Mouse (Mus musculus) heart, embryonic 14.5 days (tissue): ENCODE data around the gene Nanos3. TPM values are rescaled to one million over a fixed set of nuclear protein-coding genes. Genes with fewer than 3 reads are reported as not detected.

Experiments used
- ATAC-seq: fragments of 200-750 bp; cut with Nextera tagmentation; 2 replicates; pipeline ENCODE4 v1.8.0; 2017; ENCODE audit warnings: low read depth, moderate TSS enrichment; ENCODE audit not compliant: insufficient number of reproducible peaks, insufficient read depth, low FRiP score
- H3K27ac ChIP-seq, 2 experiments: fragments of 200-500 bp in 1 of 2; fragments of 300-500 bp in 1 of 2; sonication (generic) in 1 of 2; replicated peaks in 1 of 2; 2 replicates each; pipeline ENCODE4 v1.5.1; 2012 to 2014; ENCODE audit warnings: low read depth in 2 of 2, low read length in 2 of 2, control low read depth in 1 of 2, mild to moderate bottlenecking in 1 of 2, mixed read lengths in 1 of 2; ENCODE audit not compliant: control insufficient read depth in 1 of 2, insufficient read depth in 1 of 2
- H3K27me3 ChIP-seq: fragments of 300-500 bp; sonication (generic); 2 replicates; pipeline ENCODE4 v1.6.1; 2014; ENCODE audit warnings: mild to moderate bottlenecking, low read length, control low read depth; ENCODE audit not compliant: control insufficient read depth, insufficient read depth
- H3K36me3 ChIP-seq: fragments of 300-500 bp; sonication (generic); 2 replicates; pipeline ENCODE4 v1.6.1; 2014; ENCODE audit warnings: mild to moderate bottlenecking, control low read depth, low read length, mixed read lengths; ENCODE audit not compliant: control insufficient read depth, insufficient read depth
- H3K4me1 ChIP-seq, 2 experiments: fragments of 200-500 bp in 1 of 2; fragments of 300-500 bp in 1 of 2; sonication (generic) in 1 of 2; 2 replicates each; pipeline ENCODE4 v1.6.1; 2012 to 2014; ENCODE audit warnings: low read length in 2 of 2, control low read depth in 1 of 2, mixed read lengths in 1 of 2; ENCODE audit not compliant: control insufficient read depth in 2 of 2, insufficient read depth in 2 of 2
- H3K4me2 ChIP-seq: fragments of 300-500 bp; sonication (generic); 2 replicates; pipeline ENCODE4 v1.6.1; 2014; ENCODE audit warnings: mild to moderate bottlenecking, low read length
- H3K4me3 ChIP-seq, 2 experiments: fragments of 200-500 bp in 1 of 2; fragments of 300-500 bp in 1 of 2; sonication (generic) in 1 of 2; 2 replicates each; pipeline ENCODE4 v1.5.1; 2012 to 2014; ENCODE audit warnings: low read length in 2 of 2, mild to moderate bottlenecking in 2 of 2, control low read depth in 1 of 2, low read depth in 1 of 2, moderate library complexity in 1 of 2; ENCODE audit not compliant: control insufficient read depth in 1 of 2, insufficient read depth in 1 of 2
- H3K9ac ChIP-seq: fragments of 300-500 bp; sonication (generic); 2 replicates; pipeline ENCODE4 v1.6.1; 2014; ENCODE audit warnings: mild to moderate bottlenecking, low read length
- H3K9me3 ChIP-seq: fragments of 300-500 bp; sonication (generic); 2 replicates; pipeline ENCODE4 v1.6.1; 2016; ENCODE audit warnings: low read length, control low read depth; ENCODE audit not compliant: control insufficient read depth
- WGBS: fragments of 180-500 bp; shearing (Covaris S2); extraction: QIAGEN DNeasy Blood & Tissue Kit; methylation state at CpG from one replicate; pipeline ENCODE4 v1.1.7; 2014; 5-methylcytosine and 5-hydroxymethylcytosine counted together
- polyA plus RNA-seq: library from polyadenylated mRNA; unstranded; fragments of >200 nt; fragmentation: Nextera tagmentation; extraction: Ambion mirVana; gene quantifications from 2 replicates; pipeline ENCODE4 v1.2.1, GENCODE M21; 2014

Nanos3 gene
- polyA plus RNA-seq, 1 experiment from 2014 or later, result 3.8 TPM

DNA sequence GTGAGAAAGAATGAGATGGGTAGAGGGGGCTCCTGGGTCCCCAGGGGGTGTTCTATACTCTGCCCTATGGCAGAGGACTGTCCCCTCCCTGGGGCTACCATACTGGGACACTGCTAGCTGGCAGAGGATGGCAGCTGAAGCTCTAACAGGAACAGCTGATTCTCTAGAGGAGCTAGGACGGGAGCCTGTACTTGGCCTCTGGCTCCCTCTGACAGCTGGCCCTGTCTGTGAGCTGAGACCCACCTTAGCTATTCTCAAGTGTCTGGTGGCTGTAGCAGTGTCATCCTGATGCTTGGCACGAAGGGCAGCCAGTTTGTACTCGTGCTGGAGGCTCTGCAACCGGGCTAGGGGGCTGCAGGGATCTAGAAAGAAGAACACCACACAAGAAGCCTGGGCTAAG, 44.2 kb downstream of the Nanos3 start:
- Histone ChIP-seq H3K36me3 (peaks cover 93% of the 10 kb centered on the region), H3K27me3 (no peaks in the 10 kb centered on the region), H3K4me3 (no peak overlapping the region), H3K9ac (no peak overlapping the region), H3K27ac (no peak overlapping the region), H3K9me3 (no peaks in the 10 kb centered on the region), H3K4me2 (no peak overlapping the region), H3K4me1 (0 out of 4 replicates have a peak, but pooled peaks cover 0 to 2% of the 10 kb centered on the region in 2 experiments)
- no peak for ATAC-seq
- WGBS, result 76% methylated on average over 4 of the region's 4 CpGs

DNA sequence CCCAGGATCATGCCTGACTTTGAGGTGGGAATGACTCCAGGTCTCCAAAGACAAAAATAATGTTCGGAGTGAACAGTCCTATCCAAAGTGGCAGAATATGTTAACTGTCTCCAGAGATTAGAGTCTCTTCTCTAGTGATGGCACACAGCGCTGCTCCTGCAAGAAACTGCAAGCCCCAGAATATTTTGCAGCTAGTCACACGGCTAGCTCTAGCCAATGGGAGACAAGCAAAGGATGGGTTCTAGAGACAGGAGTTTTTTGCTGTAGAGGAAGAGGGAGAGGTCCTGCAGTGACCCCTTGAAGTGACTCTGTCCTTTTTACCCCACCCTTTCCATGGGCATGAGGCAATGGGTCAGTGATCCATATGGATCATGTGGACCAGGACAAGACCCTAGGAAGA, 47.2 kb downstream of the Nanos3 start:
- H3K27ac ChIP-seq, result no peak overlapping the region
- 86% methylated on average over 3 of the region's 3 CpGs for WGBS
- no peak for ATAC-seq
- H3K4me3 ChIP-seq, result no peak overlapping the region
- H3K9ac ChIP-seq, result no peak overlapping the region
- H3K4me2 ChIP-seq, result no peak overlapping the region
- no peaks in the 10 kb centered on the region for H3K27me3 ChIP-seq
- H3K4me1 ChIP-seq, result no peaks in the 10 kb centered on the region
- peaks cover 99% of the 10 kb centered on the region for H3K36me3 ChIP-seq
- H3K9me3 ChIP-seq, result no peaks in the 10 kb centered on the region

- peaks cover 54% of the 10 kb centered on the region for H3K36me3 ChIP-seq
Measured at GRCm38 (mm10) chr8:84132225-84132624, 52.8 kb downstream of the Nanos3 start.

GRCm38 (mm10) chr8:84130806-84131205, 54.2 kb downstream of the Nanos3 start:
- 43% methylated on average over 30 of the region's 30 CpGs for WGBS
- peaks cover 40% of the 10 kb centered on the region for H3K36me3 ChIP-seq
- no peak for ATAC-seq
- H3K4me1 ChIP-seq, result no peaks in the 10 kb centered on the region
- H3K9ac ChIP-seq, result no peak overlapping the region
- no peak overlapping the region for H3K4me3 ChIP-seq
- H3K27ac ChIP-seq, result no peak overlapping the region
- H3K4me2 ChIP-seq, result no peak overlapping the region
- H3K27me3 ChIP-seq, result peaks cover 8% of the 10 kb centered on the region; the same call in 1 of the 2 replicates
- H3K9me3 ChIP-seq, result no peaks in the 10 kb centered on the region

More at GRCm38 (mm10) chr8:84132225-84132624, 52.8 kb downstream of the Nanos3 start:
- no peak overlapping the region for H3K9ac ChIP-seq
- H3K4me1 ChIP-seq, result no peaks in the 10 kb centered on the region
- H3K9me3 ChIP-seq, result no peaks in the 10 kb centered on the region
- H3K27ac ChIP-seq, result no peak overlapping the region
- no peak for ATAC-seq
- WGBS, result 70% methylated on average over 8 of the region's 8 CpGs
- no peak overlapping the region for H3K4me2 ChIP-seq
- peaks cover 8% of the 10 kb centered on the region; the same call in 1 of the 2 replicates for H3K27me3 ChIP-seq
- no peak overlapping the region for H3K4me3 ChIP-seq

DNA sequence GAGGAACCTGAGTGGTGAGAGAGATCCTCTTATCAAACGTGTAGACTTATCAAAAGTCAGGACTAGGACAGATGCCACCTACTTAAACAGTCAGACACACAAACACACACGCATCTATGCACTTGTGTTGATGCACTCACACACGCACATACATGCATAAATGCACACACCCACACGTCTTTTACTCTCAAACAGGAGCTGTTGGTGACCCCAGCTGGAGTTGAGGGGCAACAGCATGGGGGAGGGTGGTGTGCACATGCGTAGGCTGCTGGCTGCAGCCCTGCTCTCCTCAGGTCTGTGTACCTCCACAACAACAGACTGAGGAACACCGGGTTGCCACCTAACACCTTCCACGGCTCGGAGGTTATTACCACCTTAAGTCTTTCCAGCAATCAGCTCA, 56.7 kb downstream of the Nanos3 start:
- H3K4me2 ChIP-seq, result no peak overlapping the region
- H3K4me1 ChIP-seq, result no peaks in the 10 kb centered on the region
- H3K27me3 ChIP-seq, result peaks cover 8% of the 10 kb centered on the region; the same call in 1 of the 2 replicates
- H3K36me3 ChIP-seq, result peaks cover 15% of the 10 kb centered on the region
- H3K4me3 ChIP-seq, result no peak overlapping the region
- H3K9ac ChIP-seq, result no peak overlapping the region
- ATAC-seq, result no peak
- 54% methylated on average over 8 of the region's 8 CpGs for WGBS
- no peak overlapping the region for H3K27ac ChIP-seq
- H3K9me3 ChIP-seq, result no peaks in the 10 kb centered on the region

- Histone ChIP-seq H3K27ac (no peak overlapping the region), H3K9ac (no peak overlapping the region), H3K36me3 (peaks cover 5% of the 10 kb centered on the region; the same call in 1 of the 2 replicates), H3K4me3 (no peak overlapping the region), H3K9me3 (no peaks in the 10 kb centered on the region), H3K4me2 (no peak overlapping the region), H3K4me1 (no peaks in the 10 kb centered on the region), H3K27me3 (peaks cover 8% of the 10 kb centered on the region; the same call in 1 of the 2 replicates)
- no peak for ATAC-seq
- WGBS, result 54% methylated on average over 17 of the region's 17 CpGs
Measured at GRCm38 (mm10) chr8:84127202-84127901, 57.7 kb downstream of the Nanos3 start.

DNA sequence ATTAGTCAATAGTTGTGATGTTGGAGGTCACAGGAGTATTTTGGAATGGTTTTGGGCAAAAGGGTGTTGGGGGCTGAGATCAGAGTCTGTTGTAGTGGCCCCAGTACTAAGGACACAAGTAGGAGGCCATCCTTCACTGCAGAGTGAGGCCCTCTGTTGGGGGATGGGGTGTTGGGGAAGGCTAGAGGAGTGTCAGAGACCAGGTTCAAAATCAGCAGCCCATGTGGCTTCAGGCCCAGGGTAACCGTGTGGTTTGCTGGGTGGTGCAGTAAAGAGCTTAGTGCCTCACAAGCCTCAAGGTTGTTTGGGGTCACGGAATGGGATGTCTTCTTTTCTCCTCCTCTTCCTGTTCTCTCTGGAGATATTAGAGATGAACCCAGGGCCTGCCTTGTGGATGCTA, 58.3 kb downstream of the Nanos3 start:
- Histone ChIP-seq H3K36me3 (no peaks in the 10 kb centered on the region), H3K4me3 (no peak overlapping the region), H3K27me3 (peaks cover 8% of the 10 kb centered on the region; the same call in 1 of the 2 replicates), H3K9me3 (no peaks in the 10 kb centered on the region), H3K27ac (no peak overlapping the region), H3K4me2 (no peak overlapping the region), H3K9ac (no peak overlapping the region), H3K4me1 (no peaks in the 10 kb centered on the region)
- 60% methylated on average over 2 of the region's 2 CpGs for WGBS
- no peak for ATAC-seq

DNA sequence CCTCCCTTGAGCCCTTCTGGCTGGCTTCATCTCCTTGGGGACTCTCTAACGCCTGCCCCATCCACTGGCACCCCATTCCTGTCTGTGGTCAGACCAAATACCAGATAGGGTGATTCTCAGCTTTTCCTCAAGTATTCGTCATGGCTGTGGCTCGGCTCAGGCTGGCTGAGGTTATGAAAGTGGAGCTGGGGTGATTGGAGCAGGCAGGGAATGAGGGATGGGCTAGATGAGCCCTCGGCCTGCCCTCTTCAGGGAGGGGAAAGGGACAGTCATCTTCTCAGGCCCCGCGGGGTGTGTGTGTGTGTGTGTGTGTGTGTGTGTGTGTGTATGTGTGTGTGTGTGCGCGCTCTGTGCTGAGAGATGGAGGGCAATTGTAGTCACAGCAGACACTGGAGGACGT, 59.4 kb downstream of the Nanos3 start, which contains the start of gene Podnl1:
Gene Podnl1, plus strand, starts transcription at position 334 of the 400 bp plus-strand sequence.
- H3K4me1 ChIP-seq, result no peaks in the 10 kb centered on the region
- H3K27ac ChIP-seq, result no peak within 1 kb of the TSS
- 52% methylated on average over 9 of the region's 9 CpGs for WGBS
- H3K4me3 ChIP-seq, result no peak within 1 kb of the TSS
- no peak within 1 kb of the TSS for H3K9ac ChIP-seq
- no peaks in the 10 kb centered on the region for H3K9me3 ChIP-seq
- no peaks in the 10 kb centered on the region for H3K36me3 ChIP-seq
- H3K27me3 ChIP-seq, result peaks cover 6% of the 10 kb centered on the region; the same call in 1 of the 2 replicates
- no peak within 1 kb of the TSS for H3K4me2 ChIP-seq
- ATAC-seq, result no peak
